Mouse (Mus musculus) spleen, adult 12 weeks (tissue): ENCODE measurements at regions not wholly inside any gene's neighbourhood (a gene's known extent, or its start where the extent isn't known, plus 50 kb on each side); places are given as distances from the start of the nearest gene placed in this dataset.

ENCODE experiments used
- DNase-seq: peaks from one replicate; pipeline ENCODE4 v3.0.0; 2022; ENCODE audit warnings: low spot score

GRCm38 (mm10) chr6:117617168-117617567, 223.8 kb upstream of the Zfp637 start:
- no peak for DNase-seq

- no peak for DNase-seq
These were observed 223.0 kb upstream of the Zfp637 start for GRCm38 (mm10) chr6:117617951-117618350.

DNA sequence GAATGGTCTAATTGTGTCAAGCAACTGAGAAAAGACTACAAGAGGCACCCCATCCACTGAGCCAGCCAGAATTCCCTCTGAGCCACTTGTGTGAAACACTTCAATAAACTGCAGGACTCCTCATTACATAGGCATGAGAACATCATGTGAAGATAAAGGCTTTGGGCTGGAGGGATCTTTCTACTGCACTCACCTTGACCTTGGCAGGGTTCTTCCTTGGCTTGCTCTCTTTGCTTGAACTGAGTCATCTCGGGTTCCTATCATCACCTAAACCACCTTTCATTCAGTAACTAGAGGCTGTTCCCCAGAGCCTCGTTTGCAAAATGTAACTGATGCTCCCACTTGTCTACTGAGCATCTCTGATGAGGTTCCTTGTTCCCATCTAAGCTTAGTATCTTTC, 221.4 kb upstream of the Zfp637 start:
- DNase-seq = no peak

GRCm38 (mm10) chr6:117622446-117622845, 218.5 kb upstream of the Zfp637 start:
- DNase-seq = no peak

DNA sequence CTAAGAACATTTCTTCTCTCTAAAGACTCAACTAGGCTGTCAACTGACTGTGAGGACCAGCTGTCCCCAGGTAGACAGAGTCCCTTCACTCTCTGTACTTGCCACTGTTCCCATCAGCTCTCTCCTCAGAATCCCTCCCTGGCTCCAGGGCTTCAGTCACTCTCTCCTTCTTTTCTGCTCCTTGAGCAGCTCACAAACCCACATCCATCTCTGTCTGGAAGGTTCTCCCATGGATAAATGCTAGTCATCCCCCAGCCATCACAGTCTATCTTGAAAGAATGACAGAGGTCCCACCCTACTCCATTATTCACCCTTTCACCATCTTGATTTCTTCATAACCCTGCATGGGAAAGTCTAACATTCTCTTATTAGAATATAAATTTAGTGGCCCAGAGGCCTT, 218.0 kb upstream of the Zfp637 start:
- DNase-seq = no peak

- no peak for DNase-seq
These were observed 215.3 kb upstream of the Zfp637 start for GRCm38 (mm10) chr6:117625716-117626115.

DNA sequence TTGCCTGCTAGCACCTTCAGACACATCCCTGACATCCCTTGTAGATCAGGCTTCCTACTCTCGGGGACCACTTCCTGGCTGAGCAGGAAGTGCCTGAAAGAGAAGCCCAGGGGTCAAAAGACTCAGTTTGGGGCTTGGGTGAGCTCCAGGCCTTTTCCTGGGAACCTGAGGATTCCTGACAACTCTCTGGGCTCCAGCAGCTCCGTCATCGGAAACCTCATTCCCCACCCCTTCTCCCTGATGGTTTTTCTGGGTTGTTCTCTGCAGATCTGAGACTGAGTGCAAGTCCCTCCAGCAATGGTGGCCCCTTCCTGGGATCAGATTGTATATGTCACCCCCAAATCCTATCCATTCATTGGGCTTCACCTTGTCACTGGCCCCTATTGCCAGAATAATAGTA, 213.5 kb upstream of the Zfp637 start:
- DNase-seq = no peak

GRCm38 (mm10) chr6:117646628-117647027, 194.4 kb upstream of the Zfp637 start:
- no peak for DNase-seq

DNA sequence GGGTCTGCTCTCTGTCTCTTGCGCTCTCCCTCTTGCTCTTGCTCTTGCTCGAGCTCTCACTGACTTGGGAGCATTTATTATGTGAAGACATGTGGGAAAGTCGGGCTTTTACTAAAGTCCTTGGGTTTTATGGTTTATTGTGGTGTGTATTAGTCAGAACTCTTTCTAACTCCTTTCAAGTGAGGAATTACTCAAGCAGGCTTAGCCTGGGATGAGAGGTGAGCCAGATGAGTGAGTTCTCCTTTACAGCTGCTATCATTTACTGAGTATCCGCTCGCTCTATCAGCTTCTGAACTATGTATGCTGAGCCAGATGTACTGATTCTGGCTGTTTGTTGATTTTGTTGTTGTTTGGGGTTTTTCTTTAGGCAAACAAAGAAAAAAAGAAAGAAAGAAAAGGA, 190.4 kb upstream of the Zfp637 start:
- DNase-seq = no peak

DNA sequence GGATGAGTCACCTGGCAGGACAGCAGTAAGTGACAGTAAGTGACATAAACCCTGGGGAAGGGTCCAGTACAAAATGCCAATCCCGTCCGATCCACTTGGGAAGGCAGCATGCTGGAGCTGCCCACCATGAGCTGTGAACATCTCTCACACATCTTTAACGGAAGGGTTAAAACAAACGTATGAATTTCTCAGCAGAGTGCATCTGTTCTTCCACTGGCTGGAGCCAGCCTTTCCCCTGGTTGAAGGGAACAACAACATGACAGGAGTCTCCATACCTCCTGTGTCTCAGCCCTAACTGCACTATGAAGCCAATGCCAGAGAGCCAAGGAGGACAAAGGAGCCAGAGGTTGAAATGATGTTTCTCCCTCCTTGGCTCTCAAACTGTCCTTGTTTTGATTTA, 189.4 kb upstream of the Zfp637 start:
- no peak for DNase-seq

DNA sequence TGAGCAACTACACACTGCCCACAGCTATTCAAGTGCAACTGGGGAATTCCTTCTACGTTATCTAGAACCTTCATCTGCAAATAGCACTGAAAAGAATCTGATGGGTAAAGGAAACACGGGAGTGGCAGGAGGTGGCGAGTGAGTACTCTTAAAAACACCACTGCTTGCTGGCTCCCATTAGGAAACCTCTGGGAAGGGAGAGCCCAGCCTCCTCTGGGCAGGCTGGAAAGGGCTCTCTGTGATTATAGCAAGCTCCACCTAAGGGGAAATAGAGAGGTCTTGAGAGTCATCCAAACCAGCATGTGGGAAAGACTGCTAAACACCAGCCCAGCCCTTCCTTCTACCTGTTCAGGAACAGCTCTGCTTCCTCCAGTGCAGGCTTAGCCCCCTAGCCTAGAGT, 189.0 kb upstream of the Zfp637 start:
- no peak for DNase-seq

- DNase-seq = no peak
These were observed 188.1 kb upstream of the Zfp637 start for GRCm38 (mm10) chr6:117652917-117653316.

DNA sequence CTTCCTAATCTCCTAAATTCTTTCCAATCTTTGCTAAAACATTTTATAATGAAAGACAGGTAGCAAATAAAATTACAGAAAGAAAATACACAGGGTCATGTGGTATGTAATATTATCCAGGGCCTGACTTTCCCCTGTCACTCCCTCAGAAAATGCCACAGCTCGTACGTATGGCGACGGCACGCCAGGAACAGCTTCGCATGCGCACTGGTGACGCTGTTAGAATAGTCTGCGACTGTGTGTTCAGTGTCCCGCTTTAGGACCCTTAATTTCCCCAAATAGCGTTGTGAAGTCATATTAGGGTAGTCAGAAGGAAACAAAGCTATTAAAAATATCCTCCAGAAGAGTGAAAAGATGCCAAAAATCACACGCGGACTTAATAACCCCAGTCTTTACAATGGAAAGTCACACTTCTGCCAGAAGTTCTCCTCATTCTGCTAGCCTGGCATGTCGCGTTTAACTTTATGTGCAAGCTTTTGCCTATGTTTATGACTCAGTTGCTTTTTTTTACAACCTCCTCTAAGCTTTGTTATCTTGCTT, 187.0 kb upstream of the Zfp637 start:
- DNase-seq = no peak

DNA sequence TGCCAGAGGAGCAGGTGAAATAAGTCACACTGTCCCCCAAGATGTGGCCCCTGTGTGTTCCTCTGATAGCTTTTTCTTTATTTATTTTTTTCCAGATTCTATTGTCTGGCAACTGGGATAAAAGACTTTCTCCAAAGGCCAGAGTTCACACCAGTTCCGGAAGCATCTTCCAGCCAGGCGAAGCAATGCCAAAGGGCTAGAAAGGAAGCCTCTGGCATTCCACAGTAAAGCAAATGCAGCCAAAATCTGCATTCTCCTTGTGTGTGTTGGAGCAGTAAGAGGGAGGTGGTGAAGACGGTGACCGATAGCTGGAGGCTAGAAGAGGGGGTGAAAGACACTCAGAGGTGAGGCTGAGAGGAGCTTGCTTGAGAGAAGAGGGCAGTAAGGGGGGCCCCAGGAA, 185.0 kb upstream of the Zfp637 start:
- no peak for DNase-seq

GRCm38 (mm10) chr6:117660576-117660975, 180.4 kb upstream of the Zfp637 start:
- no peak for DNase-seq

DNA sequence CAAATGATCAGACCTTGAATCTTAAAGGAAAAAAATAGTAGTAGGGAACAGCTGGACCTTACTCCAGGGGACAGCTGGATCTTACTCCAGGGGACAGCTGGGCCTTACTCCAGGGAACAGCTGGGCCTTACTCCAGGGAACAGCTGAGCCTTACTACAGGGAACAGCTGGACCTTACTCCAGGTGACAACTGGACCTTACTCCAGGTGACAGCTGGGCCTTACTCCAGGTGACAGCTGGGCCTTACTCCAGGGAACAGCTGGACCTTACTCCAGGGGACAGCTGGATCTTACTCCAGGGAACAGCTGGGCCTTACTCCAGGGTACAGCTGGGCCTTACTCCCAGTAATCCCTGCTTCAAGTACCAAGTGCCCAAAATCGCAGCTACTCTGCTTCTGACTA, 178.3 kb upstream of the Zfp637 start:
- DNase-seq = no peak

GRCm38 (mm10) chr6:117670337-117670736, 170.6 kb upstream of the Zfp637 start:
- no peak for DNase-seq

DNA sequence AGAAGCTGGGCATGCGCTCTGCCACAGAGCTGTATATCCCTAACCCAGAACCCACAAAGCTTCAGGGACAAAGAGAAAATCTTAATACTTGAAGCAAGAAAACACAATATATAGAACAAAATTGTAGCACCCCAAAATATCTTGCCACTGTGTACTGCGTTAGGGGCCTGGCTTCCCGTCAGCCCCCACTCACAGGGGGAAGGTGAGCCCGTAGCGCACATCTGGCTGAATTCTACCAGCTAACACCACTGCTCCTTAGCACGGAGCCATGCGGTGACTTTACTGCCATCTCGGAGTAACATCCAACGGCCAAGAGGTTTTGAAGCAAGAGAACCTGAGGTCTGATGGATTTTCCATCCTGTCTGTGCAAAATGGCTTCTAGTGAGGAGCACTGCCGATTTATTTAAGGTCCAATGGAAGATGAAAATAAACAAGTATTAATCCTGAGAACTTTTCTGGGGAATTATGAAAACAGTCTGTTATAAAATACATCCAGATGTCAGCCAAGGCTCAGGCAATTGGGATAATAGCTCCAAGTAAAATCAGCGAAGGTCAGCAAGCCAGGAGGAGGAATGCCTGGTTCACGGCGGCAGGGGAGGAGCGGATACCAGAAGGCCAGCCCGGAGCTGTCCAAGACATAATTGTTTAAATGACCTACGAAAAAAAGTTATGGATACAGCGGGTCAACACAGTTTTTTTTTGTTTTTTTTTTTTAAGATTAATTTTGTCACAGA, 170.0 kb upstream of the Zfp637 start:
- DNase-seq = no peak

DNA sequence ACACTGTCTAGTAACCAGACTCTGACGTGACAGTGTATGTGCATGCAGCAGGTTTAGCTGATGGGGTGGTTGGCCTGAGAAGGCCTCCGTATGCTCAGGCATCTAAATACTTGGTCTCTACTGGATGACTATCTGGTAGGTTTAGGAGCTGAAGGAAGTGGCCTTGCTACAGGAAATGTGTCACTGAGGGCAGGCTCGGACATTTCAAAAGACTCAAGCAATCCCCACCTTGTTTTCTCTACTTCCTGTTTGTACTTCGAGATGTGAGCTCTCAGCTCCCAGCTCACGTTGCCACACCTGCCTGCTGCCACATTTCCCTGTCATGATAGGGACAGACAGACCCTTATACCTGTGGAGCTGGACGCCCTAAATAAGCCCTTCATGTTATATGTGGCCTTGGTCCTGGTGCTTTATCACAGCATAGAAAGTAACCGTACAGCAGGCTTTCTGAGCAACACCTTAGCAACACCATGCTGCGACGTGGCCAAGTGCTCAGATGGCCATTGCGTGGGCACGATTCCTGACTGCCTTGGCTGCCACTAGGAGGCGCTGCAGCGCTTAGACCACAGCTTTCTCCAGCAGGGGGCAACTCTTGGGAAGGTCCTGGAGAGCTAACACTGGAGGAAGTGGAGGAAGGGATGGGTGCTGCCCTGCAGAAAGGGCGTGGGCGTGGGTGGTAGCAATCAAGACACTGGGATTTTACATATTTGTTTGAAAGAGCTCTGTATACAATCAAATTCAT, 165.8 kb upstream of the Zfp637 start:
- DNase-seq = no peak

DNA sequence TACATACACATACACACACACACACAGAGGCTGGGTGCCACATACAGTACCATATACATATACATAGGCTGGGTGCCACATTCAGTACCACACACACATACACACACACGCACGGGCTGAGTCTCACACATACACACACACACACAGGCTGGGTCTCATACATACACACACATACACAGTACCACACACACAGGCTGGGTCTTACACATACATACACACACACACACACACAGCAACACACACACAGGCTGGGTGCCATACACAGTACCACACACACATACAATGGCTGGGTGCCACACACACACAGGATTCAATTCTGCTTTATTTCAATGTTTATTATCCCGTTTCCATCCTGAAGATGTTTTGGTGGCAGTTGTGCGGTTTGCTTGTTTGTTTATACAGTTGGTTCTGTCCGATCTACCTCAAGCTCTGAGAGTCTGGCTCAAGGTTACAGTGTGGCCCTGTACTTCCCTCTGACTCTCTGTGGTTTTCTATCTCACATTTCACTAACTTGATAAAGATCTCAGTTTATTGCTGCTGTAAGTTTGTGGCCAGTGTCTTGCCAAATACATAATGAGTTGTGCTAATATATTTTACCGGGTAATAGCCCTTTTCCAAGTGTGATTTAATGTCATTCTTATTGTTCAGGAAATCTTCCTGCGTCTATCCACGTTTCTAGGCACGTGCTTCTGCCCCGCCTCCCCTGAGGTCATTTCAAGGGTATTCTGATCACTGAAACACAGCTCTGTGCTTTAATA, 164.7 kb upstream of the Zfp637 start:
- no peak for DNase-seq

DNA sequence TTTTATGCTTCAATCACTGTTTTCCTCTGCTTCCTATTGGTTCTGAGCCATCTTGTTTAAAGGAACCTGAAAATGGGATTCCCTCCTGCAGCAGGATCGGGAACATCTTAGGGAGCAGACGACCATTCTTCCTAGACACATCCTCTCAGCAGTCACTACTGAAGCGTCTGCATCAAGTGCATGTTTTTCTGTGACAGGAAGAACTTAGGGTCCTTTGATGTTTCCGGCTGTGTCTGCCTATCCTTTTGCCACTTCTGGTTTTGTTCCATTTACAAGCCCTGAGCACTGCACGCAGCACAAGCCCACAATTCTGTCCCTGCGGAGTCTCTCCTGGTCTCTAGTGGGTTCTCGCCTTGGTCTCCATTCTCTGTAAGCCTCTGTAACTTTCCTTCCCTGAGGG, 163.9 kb upstream of the Zfp637 start:
- no peak for DNase-seq

GRCm38 (mm10) chr6:117677821-117678220, 163.2 kb upstream of the Zfp637 start:
- DNase-seq = no peak

- no peak for DNase-seq
These were observed 162.7 kb upstream of the Zfp637 start for GRCm38 (mm10) chr6:117678276-117678675.
